Mouse (Mus musculus) embryonic fibroblast, embryonic 13.5 days (primary cell): Measurements from ENCODE around the gene Tesk2.

Experiments used
- CTCF ChIP-seq: IDR thresholded peaks from 2 replicates; pipeline ENCODE4 v1.5.1; 2011; ENCODE audit warnings: mild to moderate bottlenecking, control low read depth, low read length, moderate library complexity, borderline replicate concordance; ENCODE audit not compliant: insufficient read depth
- POLR2A ChIP-seq: IDR thresholded peaks from 2 replicates; pipeline ENCODE4 v1.6.1; 2011; ENCODE audit warnings: low read depth, mild to moderate bottlenecking, control low read depth, low read length, moderate library complexity

GRCm38 (mm10) chr4:116689309-116689876 lies 31.4 kb upstream of the Tesk2 start:
- TF ChIP-seq POLR2A (no peak), CTCF (no peak)
